Mouse (Mus musculus): ENCODE measurements around the gene Hyal1. TPM values are rescaled to one million over a fixed set of nuclear protein-coding genes. Genes with fewer than 3 reads are reported as not detected.

Gene Hyal1
- polyA plus RNA-seq, 1 experiment from 2014 or later, result 6.2 TPM

DNA sequence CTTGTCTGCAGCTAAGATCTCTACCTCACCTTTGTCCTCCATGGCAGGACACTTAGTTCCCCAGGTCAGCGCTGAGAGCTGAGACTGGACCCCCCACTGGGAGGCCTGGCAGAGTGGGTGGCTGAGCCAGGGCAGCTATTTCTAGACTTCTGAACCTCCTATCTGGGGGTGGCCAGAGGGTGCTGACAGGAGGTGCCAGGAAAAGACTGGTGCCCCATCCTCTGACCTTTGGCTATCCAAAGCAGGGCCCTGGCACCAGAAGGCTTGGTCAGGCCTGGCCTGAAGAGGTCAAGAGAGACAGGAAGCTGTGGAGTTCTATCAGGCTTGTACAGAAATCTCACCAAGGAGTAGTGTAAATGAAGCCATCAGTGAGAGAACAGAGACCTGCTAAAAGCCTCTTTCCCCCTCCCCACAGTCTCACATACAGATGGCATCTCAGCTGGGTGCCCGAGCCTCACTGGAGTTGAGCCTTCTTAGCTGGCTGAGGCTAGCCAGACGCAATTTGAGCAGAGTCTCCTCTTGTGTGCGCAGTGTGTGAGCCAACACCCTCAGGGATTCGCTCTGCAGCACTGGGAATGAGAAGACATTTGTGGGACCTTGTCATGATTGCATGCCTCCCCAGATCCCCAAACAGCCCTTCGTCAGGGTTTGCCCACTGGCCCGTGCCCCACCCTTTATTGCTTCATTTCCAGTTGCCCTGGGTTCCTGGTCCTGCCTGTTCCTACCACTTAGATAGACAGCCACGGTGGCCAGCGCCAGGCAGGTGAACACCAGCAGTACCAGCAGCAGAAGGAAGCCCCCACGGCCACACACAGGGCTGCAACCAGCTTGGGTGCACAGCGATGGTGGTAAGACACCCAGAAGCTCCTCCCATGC lies 16.6 kb downstream of the Hyal1 start:
- H3K4me2 ChIP-seq (ENCODE audit: low read depth, low read length, severe bottlenecking), result no peak overlapping the region
- no peaks in the 10 kb centered on the region for H3K9me3 ChIP-seq (ENCODE audit: control insufficient read depth, low read length)
- no peaks in the 10 kb centered on the region for H3K27me3 ChIP-seq (ENCODE audit: control insufficient read depth, insufficient read depth, low read length)
- WGBS, result 83% methylated on average over 11 of the region's 11 CpGs
- peaks cover 3% of the 10 kb centered on the region; the same call in 1 of the 2 replicates for H3K36me3 ChIP-seq (ENCODE audit: control insufficient read depth, insufficient read depth, low read length)
- no peak for DNase-seq (ENCODE audit: low spot score)
- peaks cover 1% of the 10 kb centered on the region; the same call in 1 of the 2 replicates for H3K4me1 ChIP-seq (replicated peaks; ENCODE audit: control insufficient read depth, insufficient read depth, low read length)
- H3K9ac ChIP-seq (ENCODE audit: low read length), result no peak overlapping the region
- no peak overlapping the region for H3K4me3 ChIP-seq (ENCODE audit: low read depth, low read length)
- ATAC-seq (replicated peaks; ENCODE audit: low FRiP score), result no peak
- no peak overlapping the region for H3K27ac ChIP-seq (ENCODE audit: low read depth, low read length)

DNA sequence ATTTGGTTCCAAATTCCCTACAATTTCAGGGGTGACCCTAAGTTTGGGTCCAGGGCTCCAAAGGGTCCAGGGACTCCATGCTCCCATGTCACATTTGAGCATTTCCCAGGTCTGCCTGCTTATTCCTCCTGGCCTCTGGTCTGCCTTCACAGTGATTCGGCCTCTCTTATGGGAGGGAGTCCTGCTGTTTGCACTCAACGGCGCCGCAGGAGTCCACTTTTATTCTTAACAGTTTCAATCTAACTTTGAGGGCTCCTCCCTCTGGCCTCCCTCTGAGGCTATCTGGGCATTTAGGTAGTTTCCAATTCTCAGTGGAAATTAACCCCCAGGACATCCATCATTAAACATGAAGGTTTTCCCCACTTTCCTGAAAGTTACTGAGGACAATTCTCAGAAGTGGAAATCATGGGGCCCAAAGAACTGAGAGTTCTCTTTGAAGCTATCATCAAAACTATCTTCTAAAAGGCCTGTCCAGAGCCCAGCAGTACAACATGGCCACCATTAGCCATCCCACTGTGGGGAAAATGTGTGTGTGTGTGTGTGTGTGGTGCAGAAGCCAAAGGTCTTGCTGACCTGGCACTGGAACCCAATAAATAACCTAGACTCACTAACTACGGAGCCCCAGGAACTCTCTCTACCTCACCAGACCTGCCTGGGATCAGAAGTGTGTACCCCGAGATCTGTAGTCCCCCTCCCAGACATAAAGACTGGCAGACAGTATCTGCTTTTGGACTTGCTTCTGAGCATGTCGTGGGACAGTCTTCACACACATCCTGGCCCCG lies 17.7 kb downstream of the Hyal1 start:
- Histone ChIP-seq H3K4me2 (ENCODE audit: low read depth, low read length, severe bottlenecking) (no peak overlapping the region), H3K9me3 (ENCODE audit: control insufficient read depth, low read length) (no peaks in the 10 kb centered on the region), H3K27ac (ENCODE audit: low read depth, low read length) (no peak overlapping the region), H3K27me3 (ENCODE audit: control insufficient read depth, insufficient read depth, low read length) (no peaks in the 10 kb centered on the region), H3K36me3 (ENCODE audit: control insufficient read depth, insufficient read depth, low read length) (peaks cover 3% of the 10 kb centered on the region; the same call in 1 of the 2 replicates), H3K9ac (ENCODE audit: low read length) (no peak overlapping the region), H3K4me3 (ENCODE audit: low read depth, low read length) (no peak overlapping the region), H3K4me1 (replicated peaks; ENCODE audit: control insufficient read depth, insufficient read depth, low read length) (no peaks in the 10 kb centered on the region)
- ATAC-seq (replicated peaks; ENCODE audit: low FRiP score) (no peak), DNase-seq (ENCODE audit: low spot score) (no peak)
- WGBS, result 76% methylated on average over 8 of the region's 8 CpGs

DNA sequence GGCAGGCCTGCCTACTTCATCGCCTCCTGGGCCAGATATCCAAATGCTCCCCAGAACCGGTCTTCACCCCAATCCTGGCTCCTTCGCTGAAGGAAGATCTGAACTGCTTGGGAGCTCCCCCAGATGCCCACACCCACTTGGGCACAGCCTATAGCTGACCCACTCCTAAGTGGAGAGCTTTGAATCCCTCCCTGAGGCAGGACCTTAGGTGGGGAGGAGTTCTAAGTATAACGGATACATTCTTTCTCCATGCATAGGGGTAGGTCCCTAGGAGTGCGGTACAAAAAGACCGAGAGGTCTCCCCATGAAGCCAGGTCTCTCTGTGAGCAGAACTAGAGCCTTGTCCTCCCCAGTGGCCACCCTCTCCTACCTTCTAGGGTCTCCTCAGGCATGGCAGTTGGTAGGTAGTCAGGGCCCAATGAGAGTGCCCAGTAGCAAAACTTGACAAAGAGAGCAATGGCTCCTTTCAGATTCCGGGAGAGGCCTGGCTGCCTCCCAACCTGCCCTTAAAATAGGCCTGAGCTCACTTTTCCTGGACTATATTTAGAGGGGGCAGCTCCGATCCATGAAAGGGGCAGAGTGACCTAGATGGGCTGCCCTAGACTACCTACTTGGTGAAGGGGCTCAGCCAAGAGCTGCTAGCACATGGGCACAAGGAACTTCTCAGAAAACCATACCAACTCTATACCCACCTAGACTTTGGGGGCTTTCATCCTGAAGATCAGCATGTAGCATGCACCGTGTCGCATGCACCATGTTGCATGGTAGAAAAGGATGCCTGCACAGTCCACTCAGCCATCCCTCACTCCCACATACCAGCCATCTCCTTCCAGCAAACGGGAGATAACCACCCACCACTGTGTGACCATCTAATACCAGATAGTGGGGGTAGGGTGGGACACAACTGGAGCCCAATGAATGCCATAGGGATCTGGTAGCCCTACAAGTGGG lies 20.2 kb downstream of the Hyal1 start:
- H3K4me3 ChIP-seq (ENCODE audit: low read depth, low read length), result no peak overlapping the region
- DNase-seq (ENCODE audit: low spot score), result no peak
- H3K9ac ChIP-seq (ENCODE audit: low read length), result no peak overlapping the region
- no peak overlapping the region for H3K4me2 ChIP-seq (ENCODE audit: low read depth, low read length, severe bottlenecking)
- no peaks in the 10 kb centered on the region for H3K27me3 ChIP-seq (ENCODE audit: control insufficient read depth, insufficient read depth, low read length)
- WGBS, result 94% methylated on average over 11 of the region's 11 CpGs
- H3K36me3 ChIP-seq (ENCODE audit: control insufficient read depth, insufficient read depth, low read length), result no peaks in the 10 kb centered on the region
- H3K27ac ChIP-seq (ENCODE audit: low read depth, low read length), result no peak overlapping the region
- no peaks in the 10 kb centered on the region for H3K4me1 ChIP-seq (replicated peaks; ENCODE audit: control insufficient read depth, insufficient read depth, low read length)
- ATAC-seq (replicated peaks; ENCODE audit: low FRiP score), result no peak
- H3K9me3 ChIP-seq (ENCODE audit: control insufficient read depth, low read length), result no peaks in the 10 kb centered on the region

DNA sequence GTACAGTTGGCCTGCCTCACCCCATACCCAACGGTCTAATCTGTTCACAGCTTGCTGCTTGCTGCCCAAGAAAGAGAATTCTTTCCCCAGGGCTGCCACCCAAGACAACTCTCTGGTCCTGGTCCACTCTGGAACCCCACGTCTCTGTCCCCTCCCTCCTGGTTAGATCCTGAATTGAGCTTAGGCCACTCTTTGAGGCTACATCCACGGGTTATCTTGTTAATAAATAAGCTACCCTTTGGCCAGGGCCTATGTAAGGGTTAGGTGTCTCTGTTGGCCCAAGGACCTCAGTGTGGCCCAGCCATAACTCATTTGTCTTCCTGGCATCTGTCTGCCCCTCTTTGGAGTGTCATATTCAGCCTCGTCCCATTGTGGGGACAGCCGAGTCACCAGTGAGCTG lies 21.7 kb downstream of the Hyal1 start:
- WGBS, result 87% methylated on average over 5 of the region's 5 CpGs
- Histone ChIP-seq H3K4me1 (replicated peaks; ENCODE audit: control insufficient read depth, insufficient read depth, low read length) (peaks cover 6% of the 10 kb centered on the region), H3K27me3 (ENCODE audit: control insufficient read depth, insufficient read depth, low read length) (no peaks in the 10 kb centered on the region), H3K9me3 (ENCODE audit: control insufficient read depth, low read length) (no peaks in the 10 kb centered on the region), H3K27ac (ENCODE audit: low read depth, low read length) (no peak overlapping the region), H3K36me3 (ENCODE audit: control insufficient read depth, insufficient read depth, low read length) (no peaks in the 10 kb centered on the region), H3K4me2 (ENCODE audit: low read depth, low read length, severe bottlenecking) (no peak overlapping the region), H3K4me3 (ENCODE audit: low read depth, low read length) (no peak overlapping the region), H3K9ac (ENCODE audit: low read length) (no peak overlapping the region)
- DNase-seq (ENCODE audit: low spot score), result no peak
- ATAC-seq (replicated peaks; ENCODE audit: low FRiP score), result no peak

DNA sequence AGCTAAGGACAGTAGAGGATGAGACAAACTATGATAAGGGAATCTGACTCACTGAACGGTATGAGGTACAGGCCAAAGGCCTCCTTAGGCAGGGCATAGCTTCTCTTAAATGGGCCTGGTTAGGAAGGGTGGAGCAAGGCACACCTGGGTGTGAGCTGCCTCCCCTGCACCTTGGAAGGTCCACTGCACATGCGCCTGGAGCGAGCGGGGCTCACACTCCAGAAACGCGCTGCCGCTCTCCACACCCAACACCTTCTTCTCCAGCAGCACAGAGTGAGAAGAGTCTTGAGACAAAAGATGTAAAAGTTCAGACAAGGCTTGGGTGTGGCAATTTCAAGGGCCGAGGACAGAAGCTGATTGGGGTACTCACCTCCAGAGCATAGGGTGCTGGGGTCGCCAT lies 22.7 kb downstream of the Hyal1 start:
- H3K4me2 ChIP-seq (ENCODE audit: low read depth, low read length, severe bottlenecking), result no peak overlapping the region
- DNase-seq (ENCODE audit: low spot score) (no peak), ATAC-seq (replicated peaks; ENCODE audit: low FRiP score) (no peak)
- no peaks in the 10 kb centered on the region for H3K9me3 ChIP-seq (ENCODE audit: control insufficient read depth, low read length)
- H3K27ac ChIP-seq (ENCODE audit: low read depth, low read length), result no peak overlapping the region
- H3K4me1 ChIP-seq (replicated peaks; ENCODE audit: control insufficient read depth, insufficient read depth, low read length), result peaks cover 7% of the 10 kb centered on the region
- 89% methylated on average over 9 of the region's 9 CpGs for WGBS
- H3K36me3 ChIP-seq (ENCODE audit: control insufficient read depth, insufficient read depth, low read length), result no peaks in the 10 kb centered on the region
- H3K27me3 ChIP-seq (ENCODE audit: control insufficient read depth, insufficient read depth, low read length), result no peaks in the 10 kb centered on the region
- no peak overlapping the region for H3K9ac ChIP-seq (ENCODE audit: low read length)
- H3K4me3 ChIP-seq (ENCODE audit: low read depth, low read length), result no peak overlapping the region

DNA sequence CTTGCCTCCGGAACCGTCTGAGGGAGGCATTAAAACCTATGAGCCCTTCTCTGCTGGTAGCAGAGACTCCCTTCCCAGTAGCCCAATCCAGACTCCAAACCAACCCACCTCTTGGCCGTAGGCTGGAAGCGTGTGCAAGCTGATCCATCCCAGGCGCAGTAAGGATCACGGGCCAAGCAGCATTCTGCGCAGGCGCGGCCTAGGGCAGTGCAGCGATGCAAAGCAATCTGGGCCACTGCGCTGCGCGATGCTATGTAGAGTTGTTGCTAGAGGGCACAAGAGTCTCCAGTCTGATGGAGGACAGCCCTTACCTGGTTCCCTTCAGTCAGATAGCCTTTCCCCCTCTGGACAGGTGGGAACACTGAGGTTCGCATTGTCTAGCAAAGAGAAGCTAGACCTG lies 23.1 kb downstream of the Hyal1 start:
- Histone ChIP-seq H3K4me1 (replicated peaks; ENCODE audit: control insufficient read depth, insufficient read depth, low read length) (peaks cover 11% of the 10 kb centered on the region), H3K27me3 (ENCODE audit: control insufficient read depth, insufficient read depth, low read length) (no peaks in the 10 kb centered on the region), H3K9ac (ENCODE audit: low read length) (no peak overlapping the region; the same call in 1 of the 2 replicates), H3K4me3 (ENCODE audit: low read depth, low read length) (no peak overlapping the region), H3K4me2 (ENCODE audit: low read depth, low read length, severe bottlenecking) (no peak overlapping the region), H3K27ac (ENCODE audit: low read depth, low read length) (no peak overlapping the region), H3K9me3 (ENCODE audit: control insufficient read depth, low read length) (no peaks in the 10 kb centered on the region), H3K36me3 (ENCODE audit: control insufficient read depth, insufficient read depth, low read length) (no peaks in the 10 kb centered on the region)
- ATAC-seq (replicated peaks; ENCODE audit: low FRiP score) (no peak), DNase-seq (ENCODE audit: low spot score) (no peak)
- WGBS, result 75% methylated on average over 14 of the region's 14 CpGs

DNA sequence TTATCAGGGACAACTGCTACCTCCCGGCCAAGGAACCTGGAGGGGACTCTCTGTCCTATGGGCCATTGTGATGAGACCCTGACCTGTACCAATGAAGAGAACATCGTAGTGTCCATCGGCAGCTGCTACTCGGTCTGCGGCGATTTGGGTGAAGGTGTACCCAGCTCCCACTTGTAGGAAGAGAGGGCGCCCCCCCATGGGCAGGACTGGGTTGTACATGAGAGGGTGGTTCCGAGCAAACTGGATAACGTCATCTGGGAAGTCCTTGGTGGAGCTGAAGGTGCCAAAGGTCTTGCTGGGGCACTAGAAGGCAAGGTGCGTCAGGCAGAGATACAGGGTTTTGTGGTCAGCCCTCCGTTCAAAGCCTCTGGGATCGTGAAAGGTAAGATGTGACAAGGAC lies 24.0 kb downstream of the Hyal1 start:
- no peak for DNase-seq (ENCODE audit: low spot score)
- no peak overlapping the region for H3K4me3 ChIP-seq (ENCODE audit: low read depth, low read length)
- no peak overlapping the region for H3K4me2 ChIP-seq (ENCODE audit: low read depth, low read length, severe bottlenecking)
- H3K9me3 ChIP-seq (ENCODE audit: control insufficient read depth, low read length), result no peaks in the 10 kb centered on the region
- no peak overlapping the region for H3K9ac ChIP-seq (ENCODE audit: low read length)
- H3K27me3 ChIP-seq (ENCODE audit: control insufficient read depth, insufficient read depth, low read length), result no peaks in the 10 kb centered on the region
- H3K36me3 ChIP-seq (ENCODE audit: control insufficient read depth, insufficient read depth, low read length), result no peaks in the 10 kb centered on the region
- no peak overlapping the region for H3K27ac ChIP-seq (ENCODE audit: low read depth, low read length)
- H3K4me1 ChIP-seq (replicated peaks; ENCODE audit: control insufficient read depth, insufficient read depth, low read length), result peaks cover 16% of the 10 kb centered on the region
- WGBS, result 81% methylated on average over 12 of the region's 12 CpGs
- no peak for ATAC-seq (replicated peaks; ENCODE audit: low FRiP score)

DNA sequence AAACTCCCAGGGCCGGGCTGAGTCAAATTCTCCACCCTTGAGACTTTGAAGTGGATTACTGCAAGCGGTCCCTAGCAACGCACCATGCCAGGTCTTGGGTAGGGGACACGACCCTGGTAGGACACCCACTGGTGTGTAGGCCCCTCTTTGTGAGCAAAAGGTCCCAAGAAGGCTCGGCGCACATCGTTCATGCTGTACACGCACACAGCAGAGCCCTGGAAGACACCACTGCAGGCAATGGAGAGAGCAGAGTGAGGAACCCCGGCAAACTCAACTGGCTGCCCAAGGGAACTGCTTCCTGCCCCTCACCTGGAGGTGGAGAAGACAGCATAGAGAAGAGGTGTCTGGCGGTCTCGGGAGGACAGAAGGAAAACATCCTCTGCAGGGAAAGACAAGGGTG lies 24.5 kb downstream of the Hyal1 start:
- WGBS, result 88% methylated on average over 11 of the region's 11 CpGs
- no peaks in the 10 kb centered on the region for H3K9me3 ChIP-seq (ENCODE audit: control insufficient read depth, low read length)
- peaks cover 16% of the 10 kb centered on the region for H3K4me1 ChIP-seq (replicated peaks; ENCODE audit: control insufficient read depth, insufficient read depth, low read length)
- no peak overlapping the region for H3K9ac ChIP-seq (ENCODE audit: low read length)
- H3K27me3 ChIP-seq (ENCODE audit: control insufficient read depth, insufficient read depth, low read length), result no peaks in the 10 kb centered on the region
- H3K27ac ChIP-seq (ENCODE audit: low read depth, low read length), result no peak overlapping the region
- no peak for DNase-seq (ENCODE audit: low spot score)
- H3K36me3 ChIP-seq (ENCODE audit: control insufficient read depth, insufficient read depth, low read length), result no peaks in the 10 kb centered on the region
- no peak overlapping the region for H3K4me3 ChIP-seq (ENCODE audit: low read depth, low read length)
- ATAC-seq (replicated peaks; ENCODE audit: low FRiP score), result no peak
- no peak overlapping the region for H3K4me2 ChIP-seq (ENCODE audit: low read depth, low read length, severe bottlenecking)

Data from forebrain, embryonic 11.5 days (tissue).